Mouse (Mus musculus): ENCODE measurements around the gene Tmx1. TPM values are rescaled to one million over a fixed set of nuclear protein-coding genes. Genes with fewer than 3 reads are reported as not detected.

The Tmx1 gene
- total RNA-seq (2021): 10 to 100 TPM; 40.2 to 46.3 TPM
- long read RNA-seq, experiment 1, transcript Tmx1-201 (8 exons, 2,795 nt): major isoform, 57 of 60 reads
- long read RNA-seq, experiment 1, partial matches to known transcripts: 2 of 60 reads
- long read RNA-seq, experiment 1, other reads (novel, unspliced or antisense): 1 of 60 reads
- long read RNA-seq, experiment 2, transcript Tmx1-201 (8 exons, 2,795 nt): major isoform, 143 of 156 reads
- long read RNA-seq, experiment 2, partial matches to known transcripts: 10 of 156 reads
- long read RNA-seq, experiment 2, other reads (novel, unspliced or antisense): 3 of 156 reads

DNA sequence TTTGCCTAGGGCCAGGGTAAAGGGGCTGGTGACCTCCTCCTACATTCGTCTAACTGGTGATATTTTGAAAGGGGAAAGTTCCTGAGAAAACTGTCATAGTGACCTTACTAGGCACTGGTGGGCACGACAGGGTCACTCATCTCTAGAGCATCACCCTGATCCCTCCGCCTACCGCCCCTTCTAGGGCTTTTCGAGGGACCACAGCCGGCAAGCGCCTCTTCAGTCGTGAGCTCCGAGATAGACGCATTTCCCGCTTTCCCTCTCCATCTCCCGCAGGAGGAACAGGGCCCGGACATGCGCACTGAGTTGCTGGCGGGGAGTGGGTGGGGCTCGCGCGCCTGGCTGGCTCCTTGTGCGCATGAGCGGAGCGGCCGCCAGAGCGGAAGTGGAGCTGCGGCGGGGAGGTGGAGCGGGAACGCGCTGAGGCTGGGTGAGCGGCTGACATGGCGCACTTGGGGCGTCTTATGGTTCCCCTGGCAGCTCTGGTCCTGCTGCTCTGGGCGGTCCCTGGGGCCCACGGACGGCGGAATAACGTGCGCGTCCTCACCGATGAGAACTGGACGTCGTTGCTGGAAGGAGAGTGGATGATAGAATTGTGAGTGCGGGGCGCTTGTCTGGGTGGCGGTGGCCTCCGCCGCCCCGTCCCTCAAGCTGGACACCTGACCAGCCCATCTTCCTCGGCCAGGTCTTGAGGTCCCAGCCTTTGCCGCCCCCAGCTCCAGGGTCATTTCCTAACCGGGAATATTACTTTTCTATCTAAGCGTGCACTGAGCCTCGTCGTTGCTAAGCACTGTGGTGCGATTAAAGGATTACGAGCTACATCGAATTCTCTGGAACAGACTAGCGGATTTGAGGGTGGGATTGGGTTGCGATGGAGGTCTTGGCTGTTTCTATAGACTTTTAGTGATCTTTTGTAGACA is at the start of gene Tmx1:
TSS of gene Tmx1 (plus strand) at position 370 of the 920 bp plus-strand sequence.
- DNase-seq (ENCODE audit: low spot score in 2 of 2): peak; percentile 98 to 99

DNA sequence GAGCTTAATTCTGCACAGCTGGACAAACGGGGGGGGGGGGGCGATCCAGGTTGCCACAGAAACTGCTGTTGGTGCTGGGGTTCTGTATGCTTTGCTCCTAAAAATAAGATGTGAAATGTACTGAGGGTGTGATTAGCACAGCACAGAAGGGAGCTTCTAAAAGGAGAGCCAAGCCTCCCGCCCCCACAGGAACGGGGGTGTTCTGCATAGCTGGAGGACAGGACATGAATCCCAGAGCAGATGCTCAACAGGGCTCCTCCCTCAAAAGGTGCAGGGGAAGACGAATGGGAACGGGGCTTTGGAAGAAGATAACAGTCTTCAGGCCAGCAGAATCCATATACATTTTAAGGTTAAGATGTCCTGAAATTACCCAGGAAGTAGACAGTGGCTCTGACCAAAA is 48.6 kb upstream of the Tmx1 start:
- no peak for DNase-seq (ENCODE audit: low spot score in 2 of 2)

DNA sequence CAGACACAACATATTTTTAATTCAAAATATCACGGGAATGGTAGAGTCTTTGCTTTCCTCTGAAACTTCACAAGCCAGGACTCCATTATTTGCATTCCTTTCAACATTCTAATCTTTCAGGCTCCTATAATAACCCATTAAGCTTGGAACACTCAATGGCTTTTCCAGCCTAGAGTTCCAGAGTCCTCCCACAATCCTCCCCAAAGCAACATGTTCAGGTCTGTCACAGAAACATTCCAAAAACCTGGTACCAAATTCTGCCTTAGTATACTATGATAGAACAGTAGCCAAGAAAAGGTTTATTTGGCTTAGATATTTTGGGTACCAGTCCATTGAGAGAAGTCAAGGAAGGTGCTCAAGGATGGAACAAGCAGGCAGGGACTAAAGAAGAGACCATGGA is 44.5 kb upstream of the Tmx1 start:
- no peak for DNase-seq (ENCODE audit: low spot score in 2 of 2)

DNA sequence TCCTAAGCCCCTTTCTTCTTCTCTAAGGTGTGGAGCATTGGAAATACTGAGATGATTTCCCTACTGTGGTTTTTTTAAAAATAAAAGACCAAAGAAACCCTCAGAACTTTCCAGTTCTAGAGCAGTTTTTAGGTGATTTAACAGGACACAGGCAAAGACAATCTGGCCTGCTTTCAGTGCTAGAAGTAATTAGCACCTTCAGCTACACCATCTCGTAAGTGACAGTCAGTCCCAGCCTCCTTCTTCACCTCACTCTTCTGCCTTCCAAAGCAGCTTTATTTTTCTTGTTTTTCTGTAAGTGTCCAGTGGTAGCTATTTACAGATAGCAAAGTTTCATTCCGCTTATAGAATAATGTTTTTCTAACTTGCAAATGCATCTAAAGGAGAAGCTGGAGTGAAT is 43.3 kb upstream of the Tmx1 start:
- DNase-seq (ENCODE audit: low spot score in 2 of 2): no peak

DNA sequence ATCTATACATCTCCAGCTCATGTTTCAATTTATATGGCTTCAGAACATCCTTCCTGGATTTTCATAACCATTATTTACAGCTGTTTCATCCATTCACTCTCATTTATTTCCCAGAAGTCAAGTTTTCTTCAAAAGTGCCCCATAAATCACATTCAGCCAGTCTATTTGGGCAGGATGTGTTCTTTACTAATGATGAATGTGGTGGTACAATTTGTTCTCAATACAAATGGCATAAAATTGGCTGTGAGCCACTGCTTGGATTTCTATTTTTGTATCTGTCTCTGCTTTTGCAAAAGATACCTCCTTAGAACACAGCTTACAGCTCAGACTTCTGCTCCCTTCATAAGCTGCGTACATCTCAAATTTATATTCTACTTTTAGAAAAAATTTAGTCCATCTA is 32.7 kb upstream of the Tmx1 start:
- DNase-seq (ENCODE audit: low spot score in 2 of 2): no peak

DNA sequence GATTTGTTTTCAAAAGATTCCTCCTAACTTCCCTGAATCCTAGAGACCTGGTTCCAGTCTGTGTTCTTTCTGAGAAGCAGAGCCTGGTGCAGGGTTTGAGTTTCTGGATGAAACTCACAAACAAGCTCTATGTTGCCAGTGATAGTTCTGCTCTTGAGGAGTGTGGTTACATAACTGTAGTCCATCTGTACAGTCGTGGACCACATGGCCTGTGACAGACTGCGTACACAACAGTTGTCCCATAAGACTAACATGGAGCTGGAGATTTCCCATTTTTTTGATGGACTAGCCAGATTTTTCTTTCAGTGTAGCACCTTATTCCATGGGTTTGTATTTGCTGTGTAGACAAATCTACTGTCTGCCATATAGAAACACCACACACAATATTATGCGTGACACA is 31.9 kb upstream of the Tmx1 start:
- no peak for DNase-seq (ENCODE audit: low spot score in 2 of 2)

DNA sequence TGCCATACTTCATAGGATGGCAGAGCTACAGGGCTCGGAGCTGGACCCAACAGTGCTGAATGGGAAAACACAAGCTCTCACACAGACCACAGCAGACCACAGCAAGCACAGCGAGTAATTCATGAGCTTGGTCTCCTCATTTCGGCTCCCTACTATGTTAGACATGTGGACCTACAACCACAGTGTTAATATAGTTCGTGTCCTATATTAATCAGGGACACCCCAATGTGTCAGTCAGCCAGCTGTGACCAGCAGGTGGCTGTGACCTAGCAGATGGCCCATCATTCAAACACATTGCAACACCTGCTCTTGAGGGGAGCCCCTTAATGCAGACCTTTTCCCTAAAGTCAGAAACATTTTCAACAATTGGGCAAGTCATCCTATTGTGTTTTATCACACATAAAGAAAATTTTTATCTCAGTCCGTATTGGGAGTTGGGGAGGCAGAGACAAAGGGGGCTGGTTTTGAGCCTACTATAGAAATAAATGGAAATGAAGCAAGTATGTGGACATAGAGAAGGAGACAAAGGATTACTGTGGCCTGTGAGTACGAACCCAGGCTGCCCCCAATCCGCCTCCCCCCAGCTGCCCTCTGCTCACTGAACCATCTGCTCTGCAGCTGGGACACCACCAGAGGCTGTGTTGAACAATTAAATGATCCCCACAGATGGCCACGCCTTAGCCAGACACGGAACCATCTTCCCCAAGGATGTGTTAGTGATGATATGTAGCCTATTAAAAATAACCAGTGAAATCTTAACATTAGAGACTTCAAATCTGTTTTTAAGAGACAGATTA is 30.4 kb upstream of the Tmx1 start:
- no peak for DNase-seq (ENCODE audit: low spot score in 2 of 2)

DNA sequence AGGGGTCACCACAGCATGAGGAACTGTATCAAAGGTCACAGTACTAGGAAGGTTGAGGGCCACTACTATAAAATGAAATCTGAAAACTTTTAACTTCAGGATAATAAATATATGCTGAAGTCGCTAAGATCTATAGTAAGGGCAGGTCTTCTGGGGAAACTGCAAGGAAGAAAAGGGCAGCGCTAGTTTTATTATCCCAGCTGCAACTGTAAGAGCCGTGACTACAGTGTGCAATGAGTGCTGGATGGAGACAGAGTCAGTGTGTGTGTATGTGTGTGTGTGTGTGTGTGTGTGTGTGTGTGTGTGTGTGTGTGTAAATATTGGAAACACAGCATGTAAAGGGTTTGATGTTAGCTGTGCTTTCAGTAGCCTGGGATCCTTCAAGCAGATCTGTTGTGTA is 25.0 kb upstream of the Tmx1 start:
- no peak for DNase-seq (ENCODE audit: low spot score in 2 of 2)

DNA sequence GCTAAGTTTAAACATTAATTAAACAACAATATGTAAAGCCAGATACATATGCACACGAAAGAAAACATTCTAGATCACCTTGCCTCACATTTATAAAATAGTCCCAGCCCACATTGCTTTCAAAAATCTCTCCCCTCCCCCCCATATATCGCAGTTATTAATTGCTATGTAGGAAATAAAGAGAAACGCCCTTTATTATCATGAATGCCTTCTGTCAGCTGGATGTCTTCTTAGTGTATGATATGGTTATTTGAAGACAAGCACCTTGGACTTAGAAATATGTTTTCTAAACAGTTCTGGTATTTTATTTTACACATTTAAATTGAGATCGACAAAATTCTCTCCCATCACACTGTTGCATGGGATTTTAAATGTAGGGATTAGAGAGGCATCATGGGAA is 23.3 kb upstream of the Tmx1 start:
- no peak for DNase-seq (ENCODE audit: low spot score in 2 of 2)

DNA sequence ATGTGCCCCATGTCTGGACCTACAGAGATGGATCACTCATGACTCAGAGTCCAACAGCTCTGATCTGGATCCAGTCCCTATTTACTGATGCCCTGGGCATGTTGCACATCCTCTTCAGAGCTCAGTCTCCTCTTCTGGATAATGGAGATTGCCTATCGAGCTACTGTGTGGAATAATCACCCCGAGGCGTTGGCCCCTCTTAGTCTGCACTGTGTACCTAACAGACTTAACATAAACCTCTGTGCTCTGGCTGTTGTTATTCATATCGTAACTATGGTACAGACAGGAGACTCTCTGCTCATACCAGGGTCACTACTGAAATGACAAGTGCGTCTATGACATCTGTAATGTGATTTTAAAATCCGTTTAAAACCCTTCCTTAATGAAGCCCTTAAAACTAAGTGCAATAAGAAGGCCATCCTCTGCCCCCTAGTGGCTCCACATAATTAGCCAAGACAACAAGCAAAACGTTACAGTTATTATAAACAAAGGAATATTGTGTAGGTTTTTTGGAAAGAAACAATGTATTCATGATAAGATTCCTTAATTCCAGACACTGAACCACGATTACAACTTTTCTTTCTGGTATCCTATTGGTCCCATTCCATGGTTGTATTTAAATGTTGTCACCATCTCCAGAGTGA is 22.5 kb upstream of the Tmx1 start:
- peak; percentile 26 for DNase-seq (ENCODE audit: low spot score in 2 of 2)

DNA sequence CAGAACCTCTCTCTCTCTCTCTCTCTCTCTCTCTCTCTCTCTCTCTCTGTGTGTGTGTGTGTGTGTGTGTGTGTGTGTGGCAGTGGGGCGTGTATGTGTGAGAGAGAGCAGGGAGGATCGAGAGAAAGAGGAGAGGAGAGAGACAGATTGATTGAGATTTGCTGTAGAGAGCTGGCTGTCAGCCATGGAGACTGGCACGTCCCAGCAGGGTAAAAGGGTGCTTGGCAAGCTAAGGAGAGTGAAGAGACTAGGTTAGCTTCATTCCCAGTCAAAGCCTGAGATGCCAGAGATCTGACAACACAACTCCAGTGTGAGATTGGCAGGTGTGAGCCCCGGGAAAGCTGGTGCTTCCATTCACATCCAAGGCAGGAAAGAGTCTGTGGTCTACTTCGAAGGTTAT is 21.5 kb upstream of the Tmx1 start:
- DNase-seq (ENCODE audit: low spot score in 2 of 2): no peak

DNA sequence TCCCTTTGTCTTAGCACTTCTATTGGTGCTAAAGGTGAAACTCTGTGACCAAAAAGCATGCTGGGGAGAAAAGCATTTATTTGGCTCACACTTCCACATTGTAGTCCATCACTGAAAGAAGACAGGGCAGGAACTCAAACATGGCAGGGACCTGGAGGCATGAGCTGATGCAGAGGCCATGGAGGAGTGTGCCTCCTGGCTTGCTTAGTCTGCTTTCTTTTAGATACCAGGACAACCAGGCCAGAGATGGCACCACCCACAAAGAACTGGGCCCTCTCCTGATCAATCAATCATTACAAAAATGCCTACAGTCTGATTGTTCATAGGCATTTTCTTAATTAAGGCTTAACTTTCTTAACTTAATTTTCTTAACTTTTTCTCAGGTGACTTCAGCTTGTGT is 2.9 kb upstream of the Tmx1 start:
- DNase-seq (ENCODE audit: low spot score in 2 of 2): no peak

DNA sequence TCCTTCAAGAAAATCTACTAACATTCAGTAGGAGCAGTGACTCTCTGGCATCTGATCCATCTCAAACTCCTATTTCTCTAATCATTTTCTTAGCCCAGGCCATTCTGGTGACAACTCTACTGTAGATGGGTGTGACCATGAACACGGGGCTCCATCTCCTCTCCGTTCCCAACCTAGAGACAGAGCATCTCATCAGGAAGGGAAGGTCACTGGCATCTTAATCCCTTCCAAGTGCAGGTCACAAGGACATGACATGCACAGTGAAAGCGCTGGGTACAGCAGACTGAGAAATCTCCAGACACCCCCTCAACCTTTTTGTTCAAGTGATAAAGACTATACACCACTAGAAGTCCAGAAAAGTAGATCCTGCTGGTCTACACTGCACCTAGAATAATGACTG is 1.4 kb upstream of the Tmx1 start:
- DNase-seq (ENCODE audit: low spot score in 2 of 2): no peak

DNA sequence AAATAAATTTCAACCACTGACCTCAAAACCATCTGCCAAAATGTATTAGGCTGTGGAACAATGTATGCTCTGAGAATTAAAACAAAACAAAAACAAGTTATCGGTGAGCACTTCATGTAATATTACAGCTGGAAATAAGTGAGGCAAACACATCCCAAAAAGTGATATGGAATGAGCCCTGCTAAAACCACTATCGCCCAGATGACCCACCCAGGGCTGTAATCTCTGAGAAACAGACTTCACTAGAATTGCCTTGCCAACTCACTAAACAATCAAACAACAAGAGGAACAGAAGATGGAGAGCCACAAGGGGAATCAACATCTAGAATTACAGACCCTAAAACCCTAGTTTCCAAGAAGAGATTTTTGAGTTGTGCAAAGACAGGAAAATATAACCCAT is 752 bp upstream of the Tmx1 start:
- DNase-seq (ENCODE audit: low spot score in 2 of 2): no peak

DNA sequence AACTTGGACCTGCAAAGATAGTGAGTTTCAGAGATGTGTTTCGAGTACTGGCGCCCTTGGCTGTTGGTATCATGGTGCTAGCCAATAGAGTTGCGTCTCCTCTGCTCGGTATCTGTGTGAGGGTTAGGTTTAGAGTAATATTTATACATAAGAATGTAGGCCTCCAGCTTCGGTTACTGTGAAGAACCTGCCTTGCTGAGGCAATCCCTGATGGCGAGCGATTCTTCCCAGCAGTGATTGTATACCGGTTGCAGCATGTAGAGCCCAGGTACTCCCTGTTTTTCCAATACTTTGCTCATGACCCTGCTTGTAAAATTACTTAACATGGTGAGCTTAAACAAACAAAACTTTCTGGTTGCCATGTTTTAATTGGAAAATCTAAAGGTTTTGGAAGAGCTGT is 2.3 kb downstream of the Tmx1 start:
- no peak for DNase-seq (ENCODE audit: low spot score in 2 of 2)

DNA sequence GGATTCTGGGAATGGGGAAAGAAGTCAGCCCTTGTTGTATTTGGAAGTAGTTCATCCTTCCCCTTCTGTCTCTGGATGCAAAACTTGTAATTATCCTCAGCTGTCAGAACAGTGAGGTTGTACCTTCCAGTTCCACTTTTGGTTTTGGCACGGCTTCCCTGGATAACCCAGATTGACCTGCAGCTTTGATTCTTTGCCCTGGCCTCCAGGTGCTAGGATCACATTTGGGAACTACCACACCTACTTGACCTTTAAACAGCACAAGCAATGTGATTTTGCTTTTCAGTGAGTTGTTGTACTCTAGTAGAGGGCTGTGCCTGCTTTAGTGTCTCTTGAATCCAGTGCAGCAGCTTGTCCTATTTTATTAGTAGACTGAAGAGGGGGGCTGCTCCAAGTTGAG is 6.7 kb downstream of the Tmx1 start:
- no peak for DNase-seq (ENCODE audit: low spot score in 2 of 2)

DNA sequence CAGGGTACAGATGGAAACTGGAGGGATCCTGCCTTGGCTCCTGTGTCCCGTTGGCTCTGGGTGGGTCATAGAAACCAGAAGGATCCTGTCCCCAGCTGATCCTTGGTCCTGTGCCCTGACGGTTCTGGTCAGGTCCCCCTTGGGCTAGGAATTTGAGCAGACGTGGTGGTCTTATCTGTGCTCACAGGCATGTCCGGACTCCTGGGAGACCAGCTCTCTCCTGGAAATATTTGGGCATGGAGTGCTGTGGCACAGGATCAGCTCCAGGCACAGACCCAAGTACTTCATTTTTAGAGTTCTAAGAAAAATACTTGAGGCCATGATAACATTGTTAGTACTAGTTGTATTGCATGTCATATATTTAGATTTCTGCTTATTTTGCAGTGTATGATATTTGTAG is 11.1 kb downstream of the Tmx1 start:
- no peak for DNase-seq (ENCODE audit: low spot score in 2 of 2)

DNA sequence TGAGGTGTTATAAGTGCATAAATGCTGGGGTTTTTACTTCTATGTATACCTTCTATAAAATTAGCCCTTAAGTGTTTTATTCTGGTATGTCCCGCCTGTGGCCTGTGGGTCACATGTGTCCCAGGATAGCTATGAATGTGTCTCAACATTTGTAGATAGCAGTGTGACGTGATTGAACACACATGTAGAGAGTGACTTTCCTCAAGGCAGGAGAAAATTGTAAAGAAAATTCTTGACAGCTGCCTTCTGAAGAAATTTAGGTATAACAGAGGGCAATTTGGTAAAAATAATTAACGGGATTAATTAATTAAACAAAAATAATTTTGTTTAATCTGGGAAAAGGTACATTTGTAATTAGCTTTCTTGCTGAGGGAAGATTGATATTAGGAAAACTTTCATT is 22.4 kb downstream of the Tmx1 start:
- no peak for DNase-seq (ENCODE audit: low spot score in 2 of 2)

DNA sequence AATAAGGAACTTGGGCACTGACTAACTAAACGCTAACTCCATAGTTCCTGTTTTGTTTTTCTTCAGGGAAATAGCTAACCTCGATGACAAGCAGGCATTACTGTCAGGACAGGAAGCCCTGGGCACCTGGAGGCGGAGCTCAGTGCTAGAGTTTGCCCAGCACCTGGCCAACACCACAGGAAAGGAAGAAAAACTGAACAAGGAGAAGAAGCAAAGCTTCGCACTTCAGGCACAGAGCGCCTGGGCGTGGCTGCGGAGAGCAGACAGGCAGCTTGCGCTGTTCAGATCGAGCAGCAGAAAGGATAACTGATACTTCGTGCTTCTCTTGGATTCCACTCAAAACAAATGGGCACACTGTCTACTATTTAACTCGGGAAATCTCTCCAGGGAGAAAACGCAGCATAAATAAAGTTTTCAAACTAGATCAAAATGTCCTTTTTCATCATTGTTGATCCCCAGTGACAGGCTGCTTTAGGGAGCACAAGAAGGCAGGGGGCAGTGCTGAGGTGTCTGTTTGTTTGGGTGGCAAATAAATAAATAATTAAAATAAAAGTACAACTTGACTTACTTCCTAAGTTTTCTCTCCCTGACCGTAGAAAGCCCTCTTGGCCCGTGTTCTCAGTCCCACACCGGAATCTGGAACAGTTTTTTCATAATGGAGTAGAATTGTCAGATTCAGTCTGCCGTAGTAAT is 24.1 kb downstream of the Tmx1 start:
- no peak for DNase-seq (ENCODE audit: low spot score in 2 of 2)

DNA sequence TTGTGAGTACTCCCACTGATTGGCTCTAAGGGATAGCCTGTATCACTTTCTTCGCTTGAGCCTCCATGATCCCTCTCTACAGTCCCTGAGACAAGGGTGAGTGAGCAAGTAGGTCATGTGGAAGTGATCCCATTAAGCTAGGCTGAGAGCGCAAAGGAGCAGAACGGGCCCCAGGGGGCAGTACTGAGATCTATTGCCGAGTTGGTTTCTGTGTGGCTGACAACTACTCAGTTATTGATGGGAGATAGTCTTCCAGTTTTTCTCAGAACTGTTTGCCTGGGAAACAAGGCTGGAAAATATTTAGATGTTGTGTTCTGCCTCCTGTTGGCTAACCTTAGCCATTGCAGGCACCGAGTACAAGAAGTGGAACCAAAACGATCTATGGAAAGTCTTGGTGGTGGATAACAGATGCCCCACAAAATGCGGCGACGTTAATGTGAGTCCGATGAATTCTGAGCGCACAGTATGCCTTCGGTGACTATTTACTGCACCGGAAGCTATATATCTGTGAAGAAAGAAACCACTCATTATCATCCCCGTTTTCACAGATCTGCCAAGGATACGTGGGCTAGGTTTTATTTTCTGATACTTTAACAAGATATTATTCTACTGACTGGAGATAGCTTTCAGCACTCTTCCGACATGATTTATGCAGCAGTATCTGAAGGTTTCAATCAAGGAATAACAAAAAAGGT is 24.8 kb downstream of the Tmx1 start:
- DNase-seq (ENCODE audit: low spot score in 2 of 2): no peak

Data from adrenal gland, adult 18-20 months (tissue).